Mouse (Mus musculus) kidney, postnatal 14 days (tissue): ENCODE measurements at regions not wholly inside any gene's neighbourhood (a gene's known extent, or its start where the extent isn't known, plus 50 kb on each side); places are given as distances from the start of the nearest gene placed in this dataset.

ENCODE experiments used
- DNase-seq: peaks from one replicate; pipeline ENCODE4 v3.0.0; 2022; ENCODE audit warnings: mixed read lengths

DNA sequence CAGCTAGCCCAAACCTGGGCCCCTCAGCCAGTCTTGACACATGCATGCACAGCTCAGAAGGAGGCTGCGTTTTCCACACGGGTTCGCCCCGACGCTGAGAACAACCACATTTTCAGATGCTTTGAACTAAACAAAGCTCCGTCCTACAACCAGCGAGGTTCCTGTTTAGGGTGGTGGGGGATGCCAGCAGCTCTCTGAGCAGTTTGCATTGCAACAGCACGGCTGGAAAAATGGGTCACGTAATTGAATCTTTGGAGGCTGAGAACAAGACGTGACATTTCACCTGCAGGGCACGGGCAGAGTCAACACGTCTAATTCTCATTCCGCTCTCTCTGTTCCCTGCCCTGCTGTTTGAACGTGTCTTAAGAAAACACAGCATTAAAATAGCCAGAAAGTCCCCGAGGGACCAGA is 119.2 kb downstream of the Syk start:
- peak; percentile 19 for DNase-seq

DNA sequence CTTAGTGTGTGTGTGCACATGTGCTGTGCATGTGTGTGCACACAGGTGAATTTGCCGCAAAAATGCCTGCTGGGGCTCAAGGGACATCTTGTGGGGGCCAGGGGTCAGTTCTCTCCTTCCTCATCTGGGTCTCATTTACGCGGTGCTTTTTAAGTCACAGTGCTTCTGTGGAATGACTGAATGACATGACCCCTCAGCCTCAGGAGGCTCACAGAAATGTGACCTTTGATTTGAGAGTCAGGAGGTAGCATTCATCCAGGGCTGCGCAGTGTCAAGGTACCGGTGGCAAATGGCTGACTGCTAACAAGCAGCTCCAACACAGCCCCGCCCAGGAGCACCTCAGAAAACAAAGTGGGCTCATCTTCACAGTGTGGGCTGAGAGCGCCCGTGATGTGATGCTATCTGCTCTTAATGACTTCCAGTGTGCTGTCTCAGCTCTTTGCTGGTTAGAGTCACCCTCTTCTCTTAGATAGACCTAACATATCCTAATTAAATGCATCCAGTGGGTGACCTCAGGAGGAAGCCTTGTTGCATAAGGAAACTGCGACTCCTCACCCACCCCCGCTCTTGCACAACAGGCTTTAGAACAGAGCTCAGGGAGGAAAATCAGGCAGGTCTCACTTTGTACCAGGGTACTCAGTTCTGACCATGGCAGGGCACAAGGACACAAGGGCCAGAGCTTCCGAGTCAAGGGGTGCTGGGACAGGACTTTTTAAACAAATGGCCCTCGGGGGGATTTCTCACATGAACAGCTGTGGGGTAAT is 120.6 kb downstream of the Syk start:
- DNase-seq: no peak

DNA sequence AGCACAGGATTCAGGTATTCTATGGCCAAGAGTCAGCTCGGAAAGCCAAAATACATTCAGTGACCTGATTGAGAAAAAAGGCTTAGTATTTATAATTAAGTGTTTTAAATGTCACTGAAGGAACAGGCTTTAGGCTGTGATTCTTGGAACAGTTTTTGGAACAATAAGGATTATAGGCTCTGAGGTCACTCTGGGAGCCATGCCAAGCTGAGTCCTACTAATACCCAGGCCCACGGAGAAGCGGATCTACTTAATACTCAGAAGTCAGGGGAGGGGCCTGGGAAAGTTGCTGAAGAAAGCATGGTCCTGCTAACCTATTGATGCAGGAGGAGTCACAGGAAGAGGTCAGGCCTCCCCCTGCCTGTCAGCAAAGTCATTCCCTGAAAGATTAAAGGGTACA is 121.7 kb downstream of the Syk start:
- DNase-seq: peak; percentile 38

DNA sequence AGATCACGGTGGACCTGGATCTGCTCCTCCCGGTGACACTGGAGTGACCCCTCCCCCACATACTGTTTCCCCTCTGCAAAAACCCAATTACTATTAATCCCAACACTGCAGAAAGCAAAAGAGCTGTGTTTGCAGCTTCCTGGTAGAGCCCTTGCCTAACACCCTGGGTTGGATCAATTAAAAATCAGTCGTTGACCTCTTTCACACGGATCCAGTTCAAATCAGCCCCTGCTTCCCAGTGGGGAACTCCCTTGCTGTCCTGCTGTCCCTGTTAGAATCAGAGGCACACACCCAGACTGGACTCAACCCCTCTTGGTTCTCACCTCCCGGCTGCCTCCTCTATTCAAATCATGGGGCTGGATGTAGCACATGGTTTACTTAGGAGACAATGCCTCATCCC is 126.6 kb downstream of the Syk start:
- DNase-seq: no peak

DNA sequence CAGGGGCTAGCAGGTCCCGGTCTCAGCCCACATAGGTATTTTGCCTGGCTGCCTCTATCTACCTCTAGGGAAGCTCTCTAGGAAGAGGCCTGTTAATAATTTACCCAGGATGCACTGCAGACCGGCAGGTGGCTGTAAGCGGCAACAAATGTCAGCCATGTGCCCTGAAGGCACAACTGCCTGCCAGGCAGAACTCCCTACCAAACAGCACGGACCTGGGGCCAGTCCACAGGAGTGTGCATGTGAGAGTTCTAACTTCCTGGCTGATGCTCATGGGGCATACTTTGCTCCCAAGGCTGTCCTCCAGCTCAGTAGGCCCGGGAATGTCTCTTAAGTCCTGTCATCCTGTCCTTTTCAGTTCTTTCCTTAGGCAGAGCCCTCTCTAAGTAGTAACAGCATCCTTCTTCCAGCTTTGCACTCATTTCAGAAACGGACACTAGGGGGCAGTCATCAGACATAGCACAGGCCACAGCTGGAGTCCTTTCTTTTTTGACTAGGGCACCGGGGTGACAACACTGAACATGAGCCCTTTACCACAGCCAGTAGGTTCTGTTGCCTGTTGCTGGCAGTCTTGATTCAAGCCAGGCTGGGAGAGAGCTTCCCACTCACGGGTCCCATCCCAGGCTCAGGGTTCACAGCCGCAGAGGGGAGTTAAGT is 128.9 kb downstream of the Syk start:
- peak; percentile 88 for DNase-seq

DNA sequence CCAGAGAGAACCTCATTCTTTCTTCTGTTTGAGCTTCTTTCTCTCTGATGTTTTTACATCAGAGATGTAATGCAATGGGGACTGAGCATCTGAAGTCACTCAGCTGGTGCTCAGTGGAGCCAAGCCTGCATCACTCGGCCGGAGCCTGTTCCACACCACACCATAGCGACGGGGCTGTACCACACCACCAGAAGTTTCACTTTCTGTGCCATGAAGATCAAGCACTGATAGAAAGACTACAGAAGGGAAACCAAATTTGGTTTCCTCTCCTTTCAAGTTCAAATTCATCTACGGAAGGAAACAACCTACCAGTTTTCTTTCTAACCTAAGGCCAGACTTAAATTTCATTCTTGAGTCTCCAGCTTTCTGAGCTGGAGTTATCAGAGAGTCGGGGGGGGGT is 138.5 kb downstream of the Syk start:
- DNase-seq: no peak

DNA sequence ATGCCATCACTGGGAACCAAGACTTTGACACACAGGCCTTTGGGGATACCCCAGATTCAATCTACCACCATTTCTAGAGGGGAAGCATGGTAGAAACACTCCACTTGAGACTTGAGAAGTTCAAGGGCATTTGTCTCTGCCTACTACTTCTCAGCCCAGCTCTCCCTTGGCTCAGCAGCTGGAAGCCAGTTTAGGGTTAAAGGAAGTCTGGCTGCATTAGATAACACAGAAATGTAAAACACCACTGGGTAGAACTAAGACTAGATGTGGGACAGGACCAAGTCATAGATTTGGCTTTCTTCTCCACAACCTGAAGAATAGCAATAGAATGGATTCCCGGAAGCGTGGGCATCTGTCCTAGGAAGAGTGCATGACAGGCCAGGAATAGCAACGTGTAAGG is 139.7 kb downstream of the Syk start:
- no peak for DNase-seq

DNA sequence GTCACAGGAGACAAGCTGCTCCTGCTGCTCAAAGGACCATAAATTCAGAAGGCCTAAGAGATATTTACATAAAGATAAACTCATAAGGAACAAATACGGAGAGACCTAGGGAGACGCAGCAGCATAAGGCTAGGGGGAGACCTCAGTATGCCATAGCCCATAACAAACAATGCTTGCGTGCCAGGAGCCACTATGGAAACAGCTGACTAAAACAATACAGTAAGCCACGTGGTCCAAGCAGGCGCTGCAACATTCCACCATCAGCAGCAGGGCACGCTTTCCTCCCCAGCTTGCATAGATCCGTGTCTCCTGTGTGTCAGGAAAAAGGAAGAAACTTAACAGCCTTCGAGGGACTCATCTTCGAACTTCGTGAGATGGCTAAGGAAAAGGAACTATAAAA is 143.1 kb downstream of the Syk start:
- peak; percentile 17 for DNase-seq

DNA sequence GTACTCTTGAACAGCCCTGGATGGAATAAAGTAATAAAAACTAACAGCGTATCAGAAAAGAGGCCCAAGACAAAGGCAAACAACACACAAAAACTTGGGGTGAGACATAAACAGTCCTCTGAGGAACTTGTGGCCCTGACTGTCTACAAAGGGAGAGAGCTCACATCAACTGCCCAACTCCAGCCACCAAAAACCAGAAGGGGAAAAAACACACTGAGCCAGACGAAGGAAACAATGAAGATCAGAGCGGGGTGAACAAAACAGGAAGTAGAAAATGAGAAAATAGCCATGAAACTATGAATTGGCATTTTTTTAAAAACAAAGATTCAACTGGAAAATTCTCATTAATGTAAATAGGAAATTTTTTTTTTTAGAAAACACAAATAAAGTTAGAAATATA is 143.6 kb downstream of the Syk start:
- no peak for DNase-seq

DNA sequence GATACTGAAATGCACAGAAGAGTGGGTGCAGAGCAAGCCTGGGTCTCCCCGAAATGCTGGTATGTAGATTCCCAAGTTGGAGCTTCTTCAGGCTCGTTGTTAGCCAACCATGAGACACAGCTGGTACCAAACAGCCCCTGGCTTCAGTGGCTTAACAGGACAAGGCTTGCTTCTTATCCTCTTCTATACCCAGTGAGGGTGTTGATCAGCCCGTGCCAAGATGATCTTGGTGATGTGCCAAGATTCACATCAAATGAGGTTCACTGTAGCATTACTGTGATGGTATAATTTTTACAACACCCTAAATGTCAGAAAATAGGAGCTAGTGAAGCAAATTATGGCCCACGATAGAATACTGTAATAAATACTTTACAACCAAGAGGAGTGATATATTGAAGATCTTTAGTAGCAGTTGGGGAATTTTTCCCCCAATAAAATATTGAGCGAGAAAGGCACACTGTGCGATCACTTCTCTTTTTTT is 152.5 kb downstream of the Syk start:
- no peak for DNase-seq

DNA sequence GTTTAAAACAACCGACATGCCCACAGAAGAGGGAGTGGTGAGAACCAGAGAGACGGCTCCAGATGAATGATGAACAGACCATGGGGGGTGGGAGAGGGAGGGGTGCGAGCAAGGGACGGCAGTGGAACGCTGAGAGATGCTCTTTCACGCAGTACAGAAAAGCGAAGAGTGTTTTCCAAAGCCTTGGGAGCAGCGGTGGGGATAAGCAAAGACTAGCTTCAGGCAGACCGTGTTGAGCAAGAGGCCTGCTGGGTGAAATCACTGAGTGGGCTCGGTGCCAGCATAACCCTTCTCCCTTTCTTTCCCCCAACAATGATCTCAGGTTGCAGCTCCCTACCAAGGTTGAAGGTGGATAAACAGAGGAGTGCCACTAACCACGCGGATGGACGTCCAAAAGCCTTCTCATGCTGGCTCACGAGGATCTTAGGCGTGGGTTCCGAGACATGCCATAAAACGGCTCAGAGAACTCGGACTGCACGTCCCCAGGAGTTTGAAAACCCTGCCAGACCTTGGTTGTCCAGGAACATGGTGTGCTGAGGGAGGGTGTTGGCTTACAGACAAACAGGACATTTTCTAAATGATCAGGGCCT is 153.1 kb downstream of the Syk start:
- DNase-seq: peak; percentile 8

DNA sequence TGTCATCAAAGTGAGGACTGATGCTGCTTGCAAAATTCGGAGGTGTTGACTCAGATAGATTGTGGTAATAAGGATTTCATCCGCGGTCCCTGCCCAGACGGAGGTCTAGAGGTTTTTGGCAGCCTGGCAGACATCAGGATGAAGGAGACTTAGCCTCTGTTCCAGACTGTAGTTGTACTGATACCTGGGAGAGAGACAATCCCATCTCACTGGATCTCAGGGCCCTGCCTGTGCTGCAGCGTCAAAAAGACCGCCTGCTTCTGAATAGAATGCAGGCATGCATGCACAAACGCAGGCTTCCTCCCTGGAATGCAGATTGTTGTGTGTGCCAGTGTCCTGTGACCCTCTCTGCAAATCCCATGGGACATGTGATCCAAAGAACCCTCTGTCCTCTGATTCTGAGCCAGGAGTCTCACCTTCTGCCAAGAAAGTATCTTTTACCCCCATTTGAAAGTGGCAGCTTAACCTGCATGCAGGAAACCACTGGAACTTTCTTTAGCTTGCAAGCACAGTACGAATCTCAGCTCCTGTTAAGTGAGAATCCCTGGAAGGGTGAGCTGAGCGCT is 155.2 kb downstream of the Syk start:
- peak; percentile 38 for DNase-seq

DNA sequence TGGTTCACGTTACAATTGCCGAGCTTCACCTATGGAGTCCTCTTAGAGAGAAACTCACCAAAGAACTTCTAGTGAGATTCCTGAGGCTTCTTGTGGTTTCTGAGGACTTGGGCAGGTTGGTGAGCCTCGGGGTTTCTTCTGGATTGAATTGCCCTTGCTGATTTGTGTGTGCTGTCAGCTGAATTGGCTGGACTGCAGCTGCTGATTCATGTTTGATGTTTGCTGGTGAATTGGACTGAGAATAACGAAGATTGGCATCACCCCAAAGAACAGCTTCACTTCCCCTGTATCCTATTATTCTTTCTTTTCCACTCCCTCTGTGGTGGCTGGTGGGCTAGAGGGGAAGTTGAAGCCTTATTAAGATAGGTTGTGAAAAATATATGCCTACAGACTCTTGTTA is 158.4 kb downstream of the Syk start:
- DNase-seq: no peak

DNA sequence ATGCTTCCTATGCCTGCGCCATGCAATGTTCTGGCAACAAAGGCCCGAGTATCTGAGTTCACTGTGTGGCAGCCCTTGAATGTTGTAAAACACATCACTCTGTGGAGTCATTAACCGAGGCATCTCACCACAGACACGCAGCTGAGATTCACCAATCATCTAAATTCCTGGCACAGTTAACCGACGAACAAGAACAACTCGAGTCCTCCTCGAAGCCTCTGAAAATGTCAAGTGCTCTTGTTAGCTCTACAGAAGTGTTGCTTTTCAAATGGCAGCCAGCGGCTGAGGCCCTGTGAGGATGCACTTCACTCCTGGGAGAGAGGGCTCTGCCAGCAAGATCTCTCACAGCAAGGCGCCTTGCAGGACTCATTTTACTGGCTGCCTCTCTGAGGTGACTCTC is 173.0 kb downstream of the Syk start:
- no peak for DNase-seq

DNA sequence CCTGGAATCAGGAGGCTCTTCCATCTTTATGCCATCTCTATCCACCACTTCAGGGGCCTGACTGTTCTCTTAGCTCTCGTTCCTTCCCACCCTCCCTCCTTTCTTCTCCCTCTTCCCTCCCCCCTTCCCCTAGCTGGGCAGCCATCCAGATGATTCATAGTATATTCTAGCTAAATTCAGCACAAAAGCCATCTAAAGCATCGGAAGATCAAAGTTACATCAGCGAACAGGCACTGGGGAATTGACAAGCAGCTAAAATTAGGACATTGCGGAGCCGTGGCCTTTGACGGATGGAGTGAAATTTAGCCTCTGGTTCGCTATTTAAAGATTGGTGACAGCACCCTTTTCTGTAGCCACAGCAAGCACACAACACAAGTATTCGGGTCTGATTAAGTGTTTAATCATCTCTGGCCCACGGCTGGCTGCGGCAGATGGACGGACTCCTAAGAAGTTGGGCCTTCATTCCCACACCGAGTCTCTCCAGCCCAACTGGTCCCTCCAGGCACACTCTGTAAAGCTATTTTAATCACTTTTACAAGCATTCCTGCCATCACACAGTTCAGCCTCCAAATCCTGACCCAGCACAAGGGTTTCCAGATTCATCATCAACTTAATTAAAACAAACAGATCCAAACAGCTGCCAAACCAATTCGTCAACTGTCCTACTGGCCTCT is 163.8 kb downstream of the Auh start:
- peak; percentile 30 for DNase-seq

DNA sequence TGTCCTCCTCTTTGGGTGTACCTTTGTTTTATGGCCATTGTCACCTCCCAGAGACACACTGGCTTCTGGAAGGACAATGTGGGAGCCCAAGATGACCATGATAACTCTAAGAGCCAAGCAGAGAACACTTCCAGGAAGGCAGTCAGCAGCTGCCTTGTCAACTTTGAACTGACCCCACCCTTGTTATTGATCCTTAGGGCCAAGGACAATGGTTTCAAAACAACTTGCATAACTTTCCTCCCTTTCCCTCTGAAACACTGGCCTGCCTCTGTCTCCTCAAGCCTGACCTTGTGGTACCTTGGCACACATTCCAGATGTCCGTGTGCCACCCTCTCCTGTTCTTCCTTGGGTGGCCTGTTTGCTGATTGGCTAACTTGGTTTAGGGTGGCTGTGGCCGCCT is 163.2 kb downstream of the Auh start:
- DNase-seq: peak; percentile 14

DNA sequence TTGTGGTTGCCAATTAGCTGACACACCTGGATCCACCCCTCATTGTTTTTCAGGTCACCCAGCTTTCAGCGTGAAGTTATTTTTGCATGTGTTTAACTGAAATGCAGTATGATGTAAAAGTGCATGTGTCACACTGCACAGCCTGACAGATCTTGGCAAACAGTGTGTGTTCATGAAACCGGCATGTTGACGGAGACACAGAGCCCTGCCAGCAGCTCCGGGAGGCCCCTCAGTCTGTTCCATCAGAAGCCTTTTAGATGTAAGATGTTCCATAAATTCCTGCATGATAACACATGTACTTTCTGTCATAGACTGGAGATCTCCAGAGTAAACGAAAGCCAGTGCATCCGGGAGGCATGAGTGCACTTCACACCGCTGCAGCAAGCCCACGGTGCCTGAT is 159.5 kb downstream of the Auh start:
- DNase-seq: no peak

DNA sequence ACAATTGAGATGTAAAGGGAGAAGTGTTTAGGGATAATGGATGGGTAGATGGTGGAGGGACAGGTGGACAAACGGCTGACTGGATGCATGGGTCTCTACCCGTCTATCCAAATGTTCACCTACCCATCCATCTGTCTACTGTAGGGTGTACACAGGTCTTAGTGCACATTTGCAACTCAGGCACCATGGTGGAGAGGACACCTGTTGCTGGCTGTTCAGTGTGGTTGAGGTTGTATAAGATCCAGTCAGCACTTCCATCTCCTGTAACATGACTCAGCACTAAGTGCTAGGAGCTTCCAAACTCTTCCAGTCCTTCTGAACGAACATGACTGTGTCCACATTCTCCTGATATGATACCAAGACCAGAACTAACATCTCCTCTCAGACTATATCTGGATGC is 158.0 kb downstream of the Auh start:
- DNase-seq: no peak

DNA sequence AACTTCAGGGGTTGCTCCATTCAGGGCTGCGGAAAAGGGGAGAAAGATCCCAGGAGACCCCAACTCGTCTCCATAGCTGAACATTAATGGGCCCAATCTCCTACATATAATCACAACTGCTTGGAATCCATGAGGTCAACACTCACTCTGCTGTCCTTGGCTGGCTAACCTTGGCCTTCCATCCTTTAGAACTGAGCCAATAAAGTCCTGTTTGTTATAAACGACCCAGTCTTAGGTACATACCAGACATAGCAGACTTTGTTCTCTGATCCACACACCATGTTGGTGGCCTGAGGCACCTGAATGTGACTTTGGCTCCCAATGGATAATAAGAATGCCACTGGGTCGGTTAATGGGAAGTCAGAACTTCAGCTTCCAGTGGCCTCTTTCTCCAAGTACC is 157.4 kb downstream of the Auh start:
- no peak for DNase-seq

DNA sequence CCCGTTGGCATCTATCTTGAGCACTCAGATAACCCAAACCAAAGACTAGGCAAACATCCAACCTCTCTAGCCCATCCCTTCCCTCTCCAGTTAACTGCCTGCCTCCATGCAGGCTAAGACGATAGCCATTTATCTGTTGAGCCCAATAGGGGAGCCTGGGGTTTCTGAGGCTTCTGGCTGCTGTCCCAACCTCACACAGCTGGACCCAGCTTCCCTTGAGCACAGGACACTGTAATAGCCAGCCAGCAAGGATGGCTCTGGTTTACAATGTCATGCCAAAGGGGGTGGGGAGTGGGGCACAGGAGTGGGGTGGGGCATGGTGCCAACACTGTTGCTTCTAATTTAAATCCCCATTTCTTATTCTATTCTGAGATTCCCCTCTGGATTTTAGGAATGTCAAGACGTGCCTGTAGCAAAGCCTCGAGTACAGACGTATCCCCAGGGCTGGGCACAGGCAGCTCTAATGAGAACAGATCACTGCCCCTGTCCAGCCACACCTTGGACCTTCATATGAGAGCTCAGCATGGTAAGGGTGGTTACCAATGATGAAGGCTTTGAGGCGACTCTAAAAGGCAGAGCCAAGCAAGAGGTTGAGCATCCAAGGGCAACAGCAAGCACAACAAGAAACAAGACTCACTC is 152.0 kb downstream of the Auh start:
- no peak for DNase-seq

DNA sequence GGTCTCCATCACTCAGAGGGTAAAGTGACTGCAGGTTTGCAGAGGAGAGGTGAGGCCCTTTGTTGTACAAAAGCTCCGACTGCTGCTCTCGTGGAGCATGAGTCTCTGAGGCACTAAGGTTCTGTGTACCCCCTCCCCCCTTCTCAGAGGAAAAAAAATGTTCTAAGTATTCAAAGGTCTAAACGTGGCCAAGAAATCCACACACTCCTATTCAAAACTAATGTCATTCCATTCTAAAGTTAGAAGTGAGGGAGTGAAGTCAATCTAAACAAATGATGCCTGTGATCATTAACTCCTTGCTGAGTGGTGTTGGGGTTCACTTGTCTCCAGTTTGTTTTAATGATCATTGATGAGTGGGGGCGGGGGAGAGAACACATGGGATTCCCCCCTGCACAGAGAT is 150.6 kb downstream of the Auh start:
- DNase-seq: no peak
